Mouse (Mus musculus): ENCODE results near the gene Naaladl2. TPM values are rescaled to one million over a fixed set of nuclear protein-coding genes. Genes with fewer than 3 reads are reported as not detected.

Naaladl2 gene
- 0.89 TPM for polyA plus RNA-seq (2015; fragmentation: Illumina TruSeq; extraction: RNeasy Lipid Tissue Mini Kit (QIAGEN cat#74804); ENCODE audit: insufficient read depth, low read depth, low replicate concordance)

DNA sequence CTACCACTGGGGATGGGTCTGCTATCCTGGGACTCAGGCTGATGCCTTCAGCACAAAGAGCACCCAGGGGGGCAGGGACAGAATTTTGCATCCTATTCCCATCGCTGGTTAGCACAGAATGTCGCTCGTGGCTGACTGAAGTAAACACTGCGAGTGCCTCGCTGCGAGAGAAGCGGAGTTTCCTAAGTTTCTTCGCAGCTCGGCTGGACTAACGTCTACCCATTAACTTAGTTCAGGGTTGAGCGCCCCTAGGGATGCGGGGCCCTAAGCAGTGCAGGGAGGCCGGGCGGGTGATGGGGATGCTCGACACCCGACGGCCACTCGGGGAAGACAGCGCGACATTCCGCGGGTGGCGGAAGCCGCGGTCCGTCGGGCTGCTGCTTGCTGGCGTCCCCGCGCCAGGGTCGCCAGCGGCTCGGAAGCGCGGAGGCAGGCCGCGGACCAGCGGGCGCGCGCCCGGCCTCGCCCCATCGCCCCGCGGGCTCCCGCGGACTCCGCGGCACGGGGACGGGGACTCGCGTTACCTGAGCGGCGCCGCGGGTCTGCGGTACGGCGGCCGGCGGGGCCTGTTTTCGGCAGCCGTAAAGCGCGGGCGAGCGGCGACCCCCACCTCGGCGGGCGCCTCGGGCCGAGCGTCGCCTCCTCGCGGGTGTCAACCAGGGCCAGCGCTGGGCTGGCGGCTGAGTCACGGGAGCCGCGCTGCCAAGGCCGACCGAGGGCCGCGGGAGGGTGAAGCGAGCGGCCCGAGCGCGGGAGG lies at the start of gene Naaladl2:
Naaladl2 (minus strand) TSS at position 707 of the 757 bp plus-strand sequence.

All from pancreas, adult 10 weeks (tissue).